Mouse (Mus musculus) gastrocnemius, postnatal 4 days (tissue): ENCODE measurements at regions not wholly inside any gene's neighbourhood (a gene's known extent, or its start where the extent isn't known, plus 50 kb on each side); places are given as distances from the start of the nearest gene placed in this dataset.

Source experiments
- DNase-seq, 2 experiments: peaks; one replicate each; pipeline ENCODE4 v3.0.0; 2021 to 2022; ENCODE audit warnings: low spot score in 2 of 2, mixed read lengths in 2 of 2

DNA sequence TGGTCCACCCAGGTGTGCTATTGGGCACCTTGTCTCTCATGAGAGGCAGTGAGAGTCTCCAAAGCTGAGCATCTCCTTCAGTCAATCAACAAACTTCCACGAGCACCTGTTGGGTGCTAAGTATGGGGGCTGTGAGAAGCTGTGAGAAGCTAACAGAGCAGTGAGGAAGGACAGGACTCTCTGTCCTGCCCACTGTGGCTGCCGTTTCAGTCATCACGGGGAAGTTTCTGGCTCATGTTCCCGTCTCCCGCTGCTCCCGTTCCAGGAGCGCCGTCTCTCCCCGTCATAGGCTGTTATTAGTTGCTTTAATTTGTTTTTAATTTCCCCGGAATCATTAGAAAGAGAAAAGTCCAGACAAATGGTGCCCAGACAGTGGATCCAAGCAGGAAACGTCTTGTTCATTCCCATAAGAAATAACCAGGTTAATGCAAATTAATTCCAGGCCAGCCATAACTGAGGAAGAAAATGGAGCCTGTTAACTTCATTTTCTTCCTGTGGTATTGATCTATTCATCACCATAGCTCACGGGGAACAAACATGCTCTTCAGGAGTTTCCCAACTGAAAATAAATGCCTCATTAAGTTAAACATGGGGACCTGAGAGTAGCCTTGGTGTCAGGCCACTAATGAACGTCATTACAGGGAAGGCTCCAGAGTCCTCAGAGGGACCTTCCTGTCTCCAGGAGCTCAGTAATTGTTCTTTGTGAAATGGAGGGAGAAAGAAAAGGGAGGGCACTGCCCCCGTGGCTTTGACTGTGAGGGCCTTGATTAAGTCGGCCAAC, 70.3 kb downstream of the Matn1 start:
- DNase-seq: no peak

GRCm38 (mm10) chr4:131015156-131015555, 71.0 kb downstream of the Matn1 start:
- DNase-seq: no peak

DNA sequence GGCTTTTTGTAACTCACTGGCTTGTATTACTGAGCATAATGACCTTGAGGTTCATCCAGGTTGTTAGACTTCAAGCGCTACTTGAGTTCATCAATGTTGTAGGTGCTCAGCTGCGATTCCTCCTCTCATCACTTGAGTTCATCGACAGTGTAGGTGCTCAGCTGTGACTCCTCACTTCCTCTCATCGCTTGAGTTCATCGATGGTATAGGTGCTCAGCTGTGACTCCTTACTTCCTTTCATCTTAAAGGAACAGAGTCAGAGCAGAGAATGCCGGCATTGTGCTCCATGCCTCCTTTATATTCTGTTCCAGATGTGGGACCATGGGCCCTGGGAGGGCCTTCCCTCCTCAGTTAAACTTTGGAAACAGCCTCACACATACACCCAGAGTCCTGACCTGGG, 79.4 kb downstream of the Matn1 start:
- no peak for DNase-seq

- no peak for DNase-seq
Observed at GRCm38 (mm10) chr4:131036292-131036691, 92.1 kb downstream of the Matn1 start.

GRCm38 (mm10) chr4:131037179-131037578, 93.0 kb downstream of the Matn1 start:
- no peak for DNase-seq

- no peak for DNase-seq
Observed at GRCm38 (mm10) chr4:131039686-131040085, 95.5 kb downstream of the Matn1 start.

GRCm38 (mm10) chr4:131041210-131041609, 97.0 kb downstream of the Matn1 start:
- DNase-seq: no peak

DNA sequence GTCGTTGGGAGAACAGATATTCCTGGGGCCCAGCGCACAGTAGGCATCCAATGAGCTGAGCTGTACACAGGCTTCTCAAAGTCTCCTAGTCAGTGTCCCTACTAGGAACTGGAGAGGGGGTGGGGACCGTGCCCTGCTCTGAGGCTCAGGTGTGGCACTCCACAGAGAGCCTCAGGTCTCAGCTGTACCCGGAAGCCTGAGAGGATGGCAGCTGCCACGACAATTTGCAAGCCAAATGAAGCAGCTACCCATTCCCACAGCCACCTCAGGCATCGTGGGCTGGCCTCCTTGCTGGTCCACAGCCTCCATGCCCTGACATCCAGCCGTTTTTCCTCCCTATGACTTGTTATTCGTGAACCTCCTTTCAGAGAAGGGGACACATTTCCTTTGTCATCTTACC, 101.9 kb downstream of the Matn1 start:
- no peak for DNase-seq

GRCm38 (mm10) chr4:131046969-131047650, 102.9 kb downstream of the Matn1 start:
- no peak for DNase-seq

DNA sequence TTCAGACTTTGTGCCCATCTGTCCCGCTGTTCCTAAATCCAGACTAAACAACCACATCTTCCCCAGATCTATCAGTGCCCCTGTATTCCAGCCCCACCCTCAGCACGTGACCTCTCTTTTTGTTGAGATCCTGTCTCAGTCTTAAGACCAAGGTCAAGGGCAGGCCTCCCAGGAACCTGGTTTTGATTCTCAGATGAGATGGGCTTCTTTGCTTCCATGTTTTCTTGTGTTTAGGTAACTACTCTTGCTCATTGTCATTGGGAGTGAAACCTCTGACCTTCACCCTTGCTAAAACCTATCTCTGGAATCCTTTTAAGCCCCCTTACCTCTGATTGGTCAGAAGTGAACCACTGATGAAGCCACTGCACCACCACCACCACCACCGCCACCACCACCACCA, 112.1 kb downstream of the Matn1 start:
- DNase-seq: no peak

DNA sequence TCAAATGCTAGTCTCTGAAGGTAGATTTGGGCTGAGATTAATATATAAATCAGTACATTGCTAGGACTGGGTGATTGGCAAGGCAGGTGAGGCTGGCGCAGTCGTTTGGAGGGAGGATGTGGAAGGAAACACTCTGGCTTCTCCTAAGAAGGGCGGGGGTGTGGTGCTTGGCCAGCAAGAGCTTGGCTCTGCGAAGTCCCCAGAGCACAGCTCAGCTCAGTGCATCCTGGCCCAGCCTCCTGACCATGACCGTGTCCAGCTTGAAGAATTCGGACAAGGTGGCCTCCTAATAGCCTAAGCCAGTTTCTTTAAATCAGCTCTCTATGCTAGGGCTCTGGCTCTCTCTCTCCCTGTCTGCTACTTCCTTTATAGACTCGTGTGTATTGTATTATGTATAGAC, 115.4 kb downstream of the Matn1 start:
- no peak for DNase-seq

GRCm38 (mm10) chr4:131060191-131060680, 116.1 kb downstream of the Matn1 start:
- DNase-seq: no peak

DNA sequence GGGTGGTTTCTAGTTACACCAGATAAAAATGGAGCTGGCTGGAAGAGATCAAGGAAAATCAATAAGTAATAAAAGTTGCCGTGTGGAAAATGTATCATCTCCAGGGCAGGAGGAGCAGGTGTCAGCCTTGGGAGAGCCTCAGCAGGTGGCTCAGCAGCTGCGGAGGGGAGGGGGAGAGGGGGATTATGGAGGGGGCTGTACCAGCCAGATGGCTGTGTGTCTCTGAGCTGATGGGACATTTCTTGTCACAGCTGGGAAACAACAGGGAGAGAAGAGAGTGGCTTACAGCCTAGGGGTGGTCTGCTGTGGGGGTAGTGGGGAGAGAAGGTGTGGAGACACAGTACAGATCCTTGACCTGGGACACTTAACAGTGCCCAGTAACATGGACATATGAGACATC, 116.5 kb downstream of the Matn1 start:
- no peak for DNase-seq

- no peak for DNase-seq
Observed at GRCm38 (mm10) chr4:131062592-131062991, 118.4 kb downstream of the Matn1 start.

GRCm38 (mm10) chr4:131066186-131066939, 122.2 kb downstream of the Matn1 start:
- no peak for DNase-seq

GRCm38 (mm10) chr4:131070566-131070965, 126.4 kb downstream of the Matn1 start:
- no peak for DNase-seq

DNA sequence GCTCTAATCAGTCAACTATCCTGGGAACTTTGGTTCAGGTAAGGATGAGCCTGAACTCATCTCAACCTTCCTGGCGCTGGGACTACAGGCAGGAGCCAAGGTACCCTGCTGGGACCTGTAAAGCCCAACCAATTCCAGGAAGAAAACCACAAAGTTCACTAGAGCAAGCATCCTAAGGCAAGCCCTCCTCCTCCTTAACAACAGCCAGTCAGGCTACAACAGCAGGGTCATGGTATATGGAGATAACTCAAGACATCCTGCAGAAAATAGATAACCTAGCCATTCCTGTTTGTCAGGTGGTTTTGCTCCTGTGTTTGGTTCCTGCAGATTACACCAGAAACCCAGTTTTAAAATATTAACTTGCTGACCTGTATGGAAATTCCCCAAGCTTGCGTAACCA, 128.4 kb downstream of the Matn1 start:
- no peak for DNase-seq

GRCm38 (mm10) chr4:131073420-131073819, 129.2 kb downstream of the Matn1 start:
- DNase-seq: no peak

DNA sequence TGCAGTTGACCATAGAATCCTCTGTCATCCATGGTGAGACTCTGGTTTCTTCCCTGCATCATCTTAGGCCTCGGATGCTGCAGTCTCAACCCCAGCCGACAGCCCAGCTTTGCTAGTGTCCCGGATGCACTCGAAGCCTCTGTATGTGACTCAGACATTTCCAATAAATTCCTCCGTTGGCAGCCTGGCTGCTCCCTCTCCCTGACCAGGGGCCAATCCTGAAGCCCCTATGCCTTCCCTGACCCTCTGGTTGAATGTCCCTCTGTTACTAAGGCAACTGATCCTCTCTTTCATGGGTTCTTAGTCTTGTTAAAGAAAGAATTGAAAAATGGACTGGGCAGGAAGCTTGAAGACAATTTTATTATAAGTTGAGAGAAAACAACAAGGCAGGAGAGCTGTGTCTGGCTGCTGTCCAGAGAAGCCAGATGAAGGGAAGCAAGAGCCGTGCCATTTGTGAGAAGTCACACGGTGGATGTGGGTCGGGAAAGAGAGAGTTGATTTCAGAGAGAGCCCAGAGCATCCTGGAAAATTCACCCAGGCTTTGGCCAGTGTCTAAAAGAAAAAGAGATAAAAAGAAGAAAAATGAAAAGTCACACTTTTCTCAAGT, 131.2 kb downstream of the Matn1 start:
- no peak for DNase-seq

DNA sequence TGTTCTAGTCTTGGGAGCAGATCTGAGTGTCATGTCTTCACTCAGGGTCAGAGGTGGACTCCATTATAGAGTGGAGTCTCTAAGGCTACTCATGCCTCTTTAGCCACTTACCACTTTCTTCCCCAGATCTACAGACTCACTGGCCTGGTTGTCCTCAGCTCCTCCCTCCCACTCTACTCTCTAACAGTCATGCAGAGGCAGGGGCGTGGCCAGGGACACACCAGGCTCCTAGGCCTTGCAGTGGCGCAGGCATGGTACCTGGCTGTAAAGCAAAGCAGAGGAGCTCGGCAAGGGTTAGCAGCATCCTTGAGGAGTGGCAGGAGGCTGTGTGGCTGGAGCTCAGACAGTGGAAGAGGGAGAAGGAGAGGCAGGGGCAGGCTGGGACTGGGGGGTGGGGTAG, 132.4 kb downstream of the Matn1 start:
- DNase-seq: no peak

GRCm38 (mm10) chr4:131080113-131080512, 135.9 kb downstream of the Matn1 start:
- DNase-seq: no peak

GRCm38 (mm10) chr4:131083405-131083804, 139.2 kb downstream of the Matn1 start:
- DNase-seq: no peak
